Mouse (Mus musculus): Measurements from ENCODE around the gene Opcml. TPM values are rescaled to one million over a fixed set of nuclear protein-coding genes. Genes with fewer than 3 reads are reported as not detected.

Gene Opcml
- total RNA-seq, 1 experiment, result 0.49 TPM

DNA sequence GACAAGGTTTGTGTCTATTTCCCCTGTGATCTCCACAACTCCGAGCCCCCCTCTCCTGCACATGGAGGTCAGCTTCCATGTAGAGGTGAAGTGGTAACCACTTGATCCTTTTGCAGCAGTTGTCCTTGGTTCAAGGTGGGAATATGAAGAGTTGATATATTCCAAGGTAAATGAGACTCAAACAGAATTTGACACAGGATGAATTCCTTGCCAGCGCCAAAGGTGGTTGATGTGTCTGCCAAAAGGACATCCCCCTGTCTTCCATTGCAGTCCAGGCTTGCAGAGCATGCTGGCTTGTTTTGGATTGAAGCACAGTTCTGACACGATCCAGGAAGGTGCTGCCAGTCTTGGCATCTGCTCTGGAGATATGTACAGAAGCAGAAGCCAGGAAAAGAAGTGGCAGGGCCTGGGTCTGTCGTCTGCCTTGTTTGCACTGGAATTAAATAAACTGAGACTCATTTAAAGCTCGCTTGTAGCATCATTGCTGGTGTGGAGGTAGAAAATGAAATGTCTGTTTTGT is 893.4 kb downstream of the Opcml start:
- no peak for DNase-seq (ENCODE audit: low read depth, low spot score)
- Histone ChIP-seq H3K27ac (ENCODE audit: insufficient read depth, low read depth, low read length, poor library complexity, severe bottlenecking) (no peak overlapping the region), H3K36me3 (ENCODE audit: control insufficient read depth, insufficient read depth, low read length, poor library complexity, severe bottlenecking) (no peaks in the 10 kb centered on the region), H3K9ac (ENCODE audit: insufficient read depth, low read depth, low read length, poor library complexity, severe bottlenecking) (no peak overlapping the region), H3K9me3 (ENCODE audit: control insufficient read depth, insufficient read depth, low read depth, low read length) (no peaks in the 10 kb centered on the region), H3K4me3 (ENCODE audit: insufficient read depth in 1 of 2, low read depth in 1 of 2, low read length in 2 of 2, poor library complexity in 1 of 2, severe bottlenecking in 1 of 2) (no peak overlapping the region), H3K4me1 (ENCODE audit: control insufficient read depth in 2 of 2, insufficient read depth in 2 of 2, low read length in 2 of 2, poor library complexity in 1 of 2) (no peaks in the 10 kb centered on the region)
- in situ Hi-C loops (cut with MboI; ENCODE audit: low sequenced_read_pairs in 2 of 2, unreplicated experiment in 2 of 2), result no loop called here
- TF ChIP-seq ZNF384 (IDR thresholded peaks at IDR 0.05; ENCODE audit: low read depth, low read length) (no peak), CHD2 (IDR thresholded peaks at IDR 0.05; ENCODE audit: low read depth, low read length) (no peak), ZC3H11A (IDR thresholded peaks at IDR 0.05; ENCODE audit: borderline replicate concordance, low read depth, low read length) (no peak), HCFC1 (IDR thresholded peaks at IDR 0.05; ENCODE audit: borderline replicate concordance, insufficient read depth, low read length) (no peak), MAFK (IDR thresholded peaks at IDR 0.05; ENCODE audit: insufficient read depth, low read depth, low read length) (no peak)

DNA sequence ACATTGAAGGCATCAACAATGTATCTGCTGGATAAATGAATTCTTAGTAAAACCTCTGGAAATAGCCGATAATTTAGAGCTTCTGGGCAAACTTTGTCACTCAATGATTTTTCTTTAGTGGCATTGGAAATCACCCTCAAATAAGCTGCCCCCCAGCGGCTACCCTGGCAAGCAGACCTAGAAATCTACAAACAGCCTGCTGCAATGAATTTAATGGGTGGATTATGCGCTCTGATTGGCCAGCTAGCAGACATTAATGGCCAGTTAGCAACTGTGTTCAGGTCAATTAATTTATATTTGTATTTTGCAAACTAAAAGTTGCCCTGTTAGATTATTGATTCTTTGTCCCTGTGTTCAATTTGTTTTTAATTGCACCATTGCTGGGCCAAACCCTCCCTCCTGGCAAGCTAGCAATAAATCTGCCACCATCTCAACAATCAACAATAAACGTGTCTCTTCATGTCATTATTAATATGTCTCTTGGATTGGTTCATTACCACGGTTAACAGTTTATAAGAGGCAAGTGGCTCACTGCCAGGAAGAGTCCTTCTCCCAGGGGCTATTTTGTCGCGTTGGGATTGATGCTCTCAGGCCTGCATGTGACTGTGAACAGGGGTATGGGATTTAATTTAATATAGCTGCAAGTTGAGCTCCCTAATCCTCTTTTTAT is 896.5 kb downstream of the Opcml start:
- DNase-seq (ENCODE audit: low read depth, low spot score), result no peak
- in situ Hi-C loops (cut with MboI; ENCODE audit: low sequenced_read_pairs in 2 of 2, unreplicated experiment in 2 of 2), result no loop called here
- H3K9me3 ChIP-seq (ENCODE audit: control insufficient read depth, insufficient read depth, low read depth, low read length), result no peaks in the 10 kb centered on the region
- H3K36me3 ChIP-seq (ENCODE audit: control insufficient read depth, insufficient read depth, low read length, poor library complexity, severe bottlenecking), result no peaks in the 10 kb centered on the region
- TF ChIP-seq CHD2 (IDR thresholded peaks at IDR 0.05; ENCODE audit: low read depth, low read length) (no peak), MAFK (IDR thresholded peaks at IDR 0.05; ENCODE audit: insufficient read depth, low read depth, low read length) (no peak), HCFC1 (IDR thresholded peaks at IDR 0.05; ENCODE audit: borderline replicate concordance, insufficient read depth, low read length) (no peak), ZNF384 (IDR thresholded peaks at IDR 0.05; ENCODE audit: low read depth, low read length) (no peak), ZC3H11A (IDR thresholded peaks at IDR 0.05; ENCODE audit: borderline replicate concordance, low read depth, low read length) (no peak)
- no peak overlapping the region for H3K9ac ChIP-seq (ENCODE audit: insufficient read depth, low read depth, low read length, poor library complexity, severe bottlenecking)
- H3K27ac ChIP-seq (ENCODE audit: insufficient read depth, low read depth, low read length, poor library complexity, severe bottlenecking), result no peak overlapping the region
- no peak overlapping the region for H3K4me3 ChIP-seq (ENCODE audit: insufficient read depth in 1 of 2, low read depth in 1 of 2, low read length in 2 of 2, poor library complexity in 1 of 2, severe bottlenecking in 1 of 2)
- H3K4me1 ChIP-seq (ENCODE audit: control insufficient read depth in 2 of 2, insufficient read depth in 2 of 2, low read length in 2 of 2, poor library complexity in 1 of 2), result no peaks in the 10 kb centered on the region

DNA sequence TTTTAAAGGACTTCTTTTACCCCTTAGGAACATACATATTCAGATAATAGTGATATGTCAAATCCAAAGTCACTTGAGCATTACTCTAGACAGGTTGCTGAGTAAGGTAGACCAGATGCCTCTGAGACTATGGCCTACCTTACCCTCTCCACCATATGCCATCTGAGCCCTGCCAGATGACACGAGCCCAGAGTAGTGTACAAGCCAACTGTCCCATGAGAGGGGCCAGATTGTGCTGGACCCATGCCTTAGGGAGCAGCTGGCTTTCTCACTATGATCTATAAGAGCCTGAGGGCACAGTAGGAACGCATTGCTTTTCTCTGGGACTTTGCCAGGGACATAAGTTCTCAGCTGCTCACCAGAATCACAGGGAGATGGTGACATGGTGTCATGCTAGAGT is 899.6 kb downstream of the Opcml start:
- no peak for TF ChIP-seq MAFK (IDR thresholded peaks at IDR 0.05; ENCODE audit: insufficient read depth, low read depth, low read length)
- no peak for TF ChIP-seq ZNF384 (IDR thresholded peaks at IDR 0.05; ENCODE audit: low read depth, low read length)
- TF ChIP-seq HCFC1 (IDR thresholded peaks at IDR 0.05; ENCODE audit: borderline replicate concordance, insufficient read depth, low read length), result no peak
- TF ChIP-seq ZC3H11A (IDR thresholded peaks at IDR 0.05; ENCODE audit: borderline replicate concordance, low read depth, low read length), result no peak
- TF ChIP-seq CHD2 (IDR thresholded peaks at IDR 0.05; ENCODE audit: low read depth, low read length), result no peak
- Histone ChIP-seq H3K27ac (ENCODE audit: insufficient read depth, low read depth, low read length, poor library complexity, severe bottlenecking) (no peak overlapping the region), H3K4me1 (ENCODE audit: control insufficient read depth in 2 of 2, insufficient read depth in 2 of 2, low read length in 2 of 2, poor library complexity in 1 of 2) (no peaks in the 10 kb centered on the region), H3K4me3 (ENCODE audit: insufficient read depth in 1 of 2, low read depth in 1 of 2, low read length in 2 of 2, poor library complexity in 1 of 2, severe bottlenecking in 1 of 2) (no peak overlapping the region), H3K36me3 (ENCODE audit: control insufficient read depth, insufficient read depth, low read length, poor library complexity, severe bottlenecking) (no peaks in the 10 kb centered on the region), H3K9me3 (ENCODE audit: control insufficient read depth, insufficient read depth, low read depth, low read length) (no peaks in the 10 kb centered on the region), H3K9ac (ENCODE audit: insufficient read depth, low read depth, low read length, poor library complexity, severe bottlenecking) (no peak overlapping the region)
- in situ Hi-C loops (cut with MboI; ENCODE audit: low sequenced_read_pairs in 2 of 2, unreplicated experiment in 2 of 2), result no loop called here
- no peak for DNase-seq (ENCODE audit: low read depth, low spot score)

GRCm38 (mm10) chr9:28705796-28706195 is 915.2 kb downstream of the Opcml start:
- DNase-seq (ENCODE audit: low read depth, low spot score), result no peak
- H3K9me3 ChIP-seq (ENCODE audit: control insufficient read depth, insufficient read depth, low read depth, low read length), result no peaks in the 10 kb centered on the region
- in situ Hi-C loops (cut with MboI; ENCODE audit: low sequenced_read_pairs in 2 of 2, unreplicated experiment in 2 of 2), result no loop called here
- H3K4me1 ChIP-seq (ENCODE audit: control insufficient read depth in 2 of 2, insufficient read depth in 2 of 2, low read length in 2 of 2, poor library complexity in 1 of 2), result no peaks in the 10 kb centered on the region
- TF ChIP-seq ZNF384 (IDR thresholded peaks at IDR 0.05; ENCODE audit: low read depth, low read length), result no peak
- no peak for TF ChIP-seq CHD2 (IDR thresholded peaks at IDR 0.05; ENCODE audit: low read depth, low read length)
- no peak for TF ChIP-seq MAFK (IDR thresholded peaks at IDR 0.05; ENCODE audit: insufficient read depth, low read depth, low read length)
- no peak for TF ChIP-seq ZC3H11A (IDR thresholded peaks at IDR 0.05; ENCODE audit: borderline replicate concordance, low read depth, low read length)
- no peak for TF ChIP-seq HCFC1 (IDR thresholded peaks at IDR 0.05; ENCODE audit: borderline replicate concordance, insufficient read depth, low read length)
- no peak overlapping the region for H3K9ac ChIP-seq (ENCODE audit: insufficient read depth, low read depth, low read length, poor library complexity, severe bottlenecking)
- H3K4me3 ChIP-seq (ENCODE audit: insufficient read depth in 1 of 2, low read depth in 1 of 2, low read length in 2 of 2, poor library complexity in 1 of 2, severe bottlenecking in 1 of 2), result no peak overlapping the region
- no peak overlapping the region for H3K27ac ChIP-seq (ENCODE audit: insufficient read depth, low read depth, low read length, poor library complexity, severe bottlenecking)
- H3K36me3 ChIP-seq (ENCODE audit: control insufficient read depth, insufficient read depth, low read length, poor library complexity, severe bottlenecking), result no peaks in the 10 kb centered on the region
